Mouse (Mus musculus) limb, embryonic 10.5 days (tissue): ENCODE results near the gene Abcb9. TPM values are rescaled to one million over a fixed set of nuclear protein-coding genes. Genes with fewer than 3 reads are reported as not detected.
"Not testable (repeated sequence)": the region's sequence is repeated elsewhere in the genome, so short reads cannot be mapped to it uniquely, and the experiment has no call there.

ENCODE experiments used
- DNase-seq: peaks from one replicate; pipeline ENCODE4 v3.0.0-alpha.2; 2017; ENCODE audit warnings: low spot score
- H3K27ac ChIP-seq: fragments of 300-500 bp; sonication (generic); 2 replicates; pipeline ENCODE4 v1.5.1; 2016; ENCODE audit warnings: mild to moderate bottlenecking
- H3K27me3 ChIP-seq: fragments of 300-500 bp; sonication (generic); 2 replicates; pipeline ENCODE4 v1.6.1; 2016; ENCODE audit warnings: low read depth, mild to moderate bottlenecking; ENCODE audit not compliant: poor library complexity, severe bottlenecking
- H3K36me3 ChIP-seq: fragments of 300-500 bp; sonication (generic); 2 replicates; pipeline ENCODE4 v1.6.1; 2016; ENCODE audit warnings: mild to moderate bottlenecking, moderate library complexity
- H3K4me1 ChIP-seq: fragments of 300-500 bp; sonication (generic); 2 replicates; pipeline ENCODE4 v1.6.1; 2016
- H3K4me3 ChIP-seq: fragments of 300-500 bp; sonication (generic); 2 replicates; pipeline ENCODE4 v1.5.1; 2016; ENCODE audit warnings: mild to moderate bottlenecking, moderate library complexity
- H3K9me3 ChIP-seq: fragments of 300-500 bp; sonication (generic); replicated peaks from 2 replicates; pipeline ENCODE4 v1.6.1; 2016; ENCODE audit warnings: mild to moderate bottlenecking
- WGBS: fragments of 180-500 bp; shearing (Covaris S2); methylation state at CpG from one replicate; pipeline ENCODE4 v1.1.7; 2016; 5-methylcytosine and 5-hydroxymethylcytosine counted together
- polyA plus RNA-seq: library from polyadenylated mRNA; unstranded; fragments of >200 nt; fragmentation: Nextera tagmentation; extraction: Ambion mirVana; gene quantifications from 2 replicates; pipeline ENCODE4 v1.2.1, GENCODE M21; 2016

Gene Abcb9
- polyA plus RNA-seq, 1 experiment from 2014 or later, result 0.55 TPM

GRCm38 (mm10) chr5:124073682-124074081 is 21.9 kb downstream of the Abcb9 start:
- WGBS, result 41% methylated on average over 9 of the region's 9 CpGs
- peaks cover 52% of the 10 kb centered on the region for H3K4me1 ChIP-seq
- H3K4me3 ChIP-seq, result no peak overlapping the region
- no peaks in the 10 kb centered on the region for H3K9me3 ChIP-seq
- H3K36me3 ChIP-seq, result no peaks in the 10 kb centered on the region
- no peak for DNase-seq
- H3K27me3 ChIP-seq, result no peaks in the 10 kb centered on the region
- peak overlapping the region; percentile 14; the same call in 1 of the 2 replicates for H3K27ac ChIP-seq

- H3K36me3 ChIP-seq, result no peaks in the 10 kb centered on the region
- no peaks in the 10 kb centered on the region for H3K9me3 ChIP-seq
- DNase-seq, result no peak
- WGBS, result 86% methylated on average over 3 of the region's 3 CpGs
- no peak overlapping the region for H3K27ac ChIP-seq
- peaks cover 20% of the 10 kb centered on the region for H3K4me1 ChIP-seq
- no peak overlapping the region for H3K4me3 ChIP-seq
- no peaks in the 10 kb centered on the region for H3K27me3 ChIP-seq
Observed at GRCm38 (mm10) chr5:124069657-124070056, 25.9 kb downstream of the Abcb9 start.

- Histone ChIP-seq H3K27me3 (no peaks in the 10 kb centered on the region), H3K9me3 (no peaks in the 10 kb centered on the region), H3K27ac (no peak overlapping the region), H3K4me1 (peaks cover 3% of the 10 kb centered on the region; the same call in 1 of the 2 replicates), H3K4me3 (no peak overlapping the region), H3K36me3 (no peaks in the 10 kb centered on the region)
- DNase-seq, result no peak
- 81% methylated on average over 12 of the region's 12 CpGs for WGBS
Observed at GRCm38 (mm10) chr5:124062037-124062824, 33.4 kb downstream of the Abcb9 start.

GRCm38 (mm10) chr5:124059677-124060076 is 35.9 kb downstream of the Abcb9 start:
- Histone ChIP-seq H3K9me3 (no peaks in the 10 kb centered on the region), H3K4me3 (no peak overlapping the region), H3K27ac (no peak overlapping the region), H3K36me3 (no peaks in the 10 kb centered on the region), H3K27me3 (no peaks in the 10 kb centered on the region), H3K4me1 (peaks cover 3% of the 10 kb centered on the region; the same call in 1 of the 2 replicates)
- 80% methylated on average over 5 of the region's 5 CpGs for WGBS
- DNase-seq, result no peak

GRCm38 (mm10) chr5:124058749-124059148 is 36.8 kb downstream of the Abcb9 start:
- WGBS, result 89% methylated on average over 7 of the region's 7 CpGs
- no peaks in the 10 kb centered on the region for H3K36me3 ChIP-seq

GRCm38 (mm10) chr5:124056956-124057355 is 38.6 kb downstream of the Abcb9 start:
- WGBS, result 78% methylated on average over 4 of the region's 4 CpGs
- Histone ChIP-seq H3K36me3 (no peaks in the 10 kb centered on the region), H3K27ac (no peak overlapping the region), H3K9me3 (no peaks in the 10 kb centered on the region), H3K4me1 (peaks cover 2% of the 10 kb centered on the region; the same call in 1 of the 2 replicates), H3K27me3 (no peaks in the 10 kb centered on the region), H3K4me3 (no peak overlapping the region)
- DNase-seq, result no peak

More at GRCm38 (mm10) chr5:124058749-124059148, 36.8 kb downstream of the Abcb9 start:
- DNase-seq, result no peak
- Histone ChIP-seq H3K9me3 (no peaks in the 10 kb centered on the region), H3K27ac (no peak overlapping the region), H3K27me3 (no peaks in the 10 kb centered on the region), H3K4me1 (peaks cover 3% of the 10 kb centered on the region; the same call in 1 of the 2 replicates), H3K4me3 (no peak overlapping the region)

- H3K27ac ChIP-seq, result no peak overlapping the region
- H3K4me3 ChIP-seq, result no peak overlapping the region
- no peaks in the 10 kb centered on the region for H3K9me3 ChIP-seq
- H3K4me1 ChIP-seq, result no peaks in the 10 kb centered on the region
- no peak for DNase-seq
- no peaks in the 10 kb centered on the region for H3K27me3 ChIP-seq
- H3K36me3 ChIP-seq, result no peaks in the 10 kb centered on the region
- 95% methylated on average over 1 of the region's 1 CpGs for WGBS
Observed at GRCm38 (mm10) chr5:124056219-124056618, 39.4 kb downstream of the Abcb9 start.

- not testable (repeated sequence) for DNase-seq, H3K9me3 ChIP-seq, H3K4me3 ChIP-seq, H3K27me3 ChIP-seq, H3K36me3 ChIP-seq, H3K27ac ChIP-seq
- WGBS, result 92% methylated on average over 7 of the region's 7 CpGs
- peaks cover 14% of the 10 kb centered on the region for H3K4me1 ChIP-seq
Observed at GRCm38 (mm10) chr5:124052641-124053040, 43.0 kb downstream of the Abcb9 start.

- 82% methylated on average over 11 of the region's 11 CpGs for WGBS
- H3K9me3 ChIP-seq, result no peaks in the 10 kb centered on the region
- H3K4me1 ChIP-seq, result peaks cover 14% of the 10 kb centered on the region
- DNase-seq, result no peak
- no peaks in the 10 kb centered on the region for H3K36me3 ChIP-seq
- no peaks in the 10 kb centered on the region for H3K27me3 ChIP-seq
- no peak overlapping the region for H3K4me3 ChIP-seq
- H3K27ac ChIP-seq, result 0 out of 2 replicates have a peak overlapping the region, but pooled peaks have one; percentile 40
Observed at GRCm38 (mm10) chr5:124051899-124052491, 43.6 kb downstream of the Abcb9 start.

- H3K4me3 ChIP-seq, result no peak overlapping the region
- H3K9me3 ChIP-seq, result no peaks in the 10 kb centered on the region
- WGBS, result 59% methylated on average over 14 of the region's 14 CpGs
- peak overlapping the region; percentile 53 for H3K27ac ChIP-seq
- peaks cover 14% of the 10 kb centered on the region for H3K4me1 ChIP-seq
- no peaks in the 10 kb centered on the region for H3K27me3 ChIP-seq
- no peaks in the 10 kb centered on the region for H3K36me3 ChIP-seq
- DNase-seq, result no peak
Observed at GRCm38 (mm10) chr5:124050095-124051050, 45.2 kb downstream of the Abcb9 start.

- Histone ChIP-seq H3K4me1 (peaks cover 14% of the 10 kb centered on the region), H3K36me3 (no peaks in the 10 kb centered on the region), H3K27ac (peak overlapping the region; percentile 53; the same call in 1 of the 2 replicates), H3K27me3 (no peaks in the 10 kb centered on the region), H3K9me3 (no peaks in the 10 kb centered on the region), H3K4me3 (no peak overlapping the region)
- 82% methylated on average over 15 of the region's 15 CpGs for WGBS
- no peak for DNase-seq
Observed at GRCm38 (mm10) chr5:124049249-124050045, 46.2 kb downstream of the Abcb9 start.
